Mouse (Mus musculus) C2C12 (cell line): Measurements from ENCODE around the gene Gcdh.

Source experiments
- CEBPB ChIP-seq: IDR thresholded peaks from one replicate; pipeline ENCODE4 v1.6.1; 2011; ENCODE audit warnings: low read depth, mild to moderate bottlenecking, control low read depth, moderate library complexity
- CTCF ChIP-seq: IDR thresholded peaks from one replicate; pipeline ENCODE4 v1.5.1; 2011; ENCODE audit not compliant: control insufficient read depth, insufficient read depth, insufficient read length
- FOSL1 ChIP-seq: IDR thresholded peaks from one replicate; pipeline ENCODE4 v1.8.0; 2011; ENCODE audit warnings: mild to moderate bottlenecking, low read length; ENCODE audit not compliant: poor library complexity, insufficient read depth, severe bottlenecking
- MAX ChIP-seq: IDR thresholded peaks from one replicate; pipeline ENCODE4 v1.6.1; 2011; ENCODE audit warnings: mild to moderate bottlenecking, control low read depth
- MYOD1 ChIP-seq: IDR thresholded peaks from one replicate; pipeline ENCODE4 v1.6.1; 2011; ENCODE audit warnings: low read depth; ENCODE audit not compliant: control insufficient read depth, insufficient read length
- MYOG ChIP-seq: IDR thresholded peaks from one replicate; pipeline ENCODE4 v1.6.1; 2011; ENCODE audit not compliant: control insufficient read depth, insufficient read length; ENCODE audit errors: extremely low read depth
- USF1 ChIP-seq: IDR thresholded peaks from one replicate; pipeline ENCODE4 v1.6.1; 2011; ENCODE audit warnings: low read depth, mild to moderate bottlenecking, control low read depth, moderate library complexity

DNA sequence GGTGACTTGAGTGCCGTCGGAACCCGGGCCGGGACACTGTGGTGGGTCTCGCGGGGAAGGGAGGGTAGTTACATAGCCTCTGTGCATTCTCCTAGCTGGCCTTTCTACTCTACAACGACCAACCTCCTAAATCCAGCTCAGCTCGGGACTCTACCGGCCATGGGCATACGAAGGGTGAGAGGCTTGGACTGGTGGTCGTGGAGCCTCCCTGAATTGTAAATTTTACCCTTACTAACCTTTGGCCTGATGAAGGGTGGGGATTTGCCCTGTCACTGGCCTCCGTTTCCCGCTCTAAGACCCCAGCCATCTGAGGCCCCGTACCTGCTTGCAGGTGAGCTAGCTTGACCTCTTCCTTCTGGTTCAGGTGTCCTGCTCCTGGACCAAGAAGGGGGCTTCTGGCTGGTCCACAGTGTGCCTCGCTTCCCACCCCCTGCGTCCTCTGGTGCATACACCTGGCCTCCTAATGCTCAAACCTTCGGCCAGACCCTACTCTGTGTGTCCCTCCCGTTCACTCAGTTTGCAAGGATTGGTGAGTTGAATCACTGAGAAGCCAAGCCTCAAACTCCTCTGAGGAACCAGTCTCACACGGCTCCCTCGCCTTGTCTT lies 15.5 kb upstream of the Gcdh start:
- no peak for TF ChIP-seq CTCF
- TF ChIP-seq USF1 = no peak
- no peak for TF ChIP-seq MYOD1
- no peak for TF ChIP-seq FOSL1
- TF ChIP-seq MYOG = no peak
- no peak for TF ChIP-seq MAX
- no peak for TF ChIP-seq CEBPB
